Mouse (Mus musculus) myocyte (in vitro differentiated cells): ENCODE measurements around the gene Amfr.

Source experiments
- E2F4 ChIP-seq: IDR thresholded peaks from one replicate; pipeline ENCODE4 v1.6.1; 2011; ENCODE audit warnings: mild to moderate bottlenecking, control low read depth, moderate library complexity; ENCODE audit not compliant: insufficient read depth
- MAX ChIP-seq: IDR thresholded peaks from one replicate; pipeline ENCODE4 v1.6.1; 2011; ENCODE audit warnings: low read depth, mild to moderate bottlenecking, control low read depth
- POLR2A ChIP-seq: IDR thresholded peaks from one replicate; pipeline ENCODE4 v1.6.1; 2011; ENCODE audit warnings: low read depth, mild to moderate bottlenecking, control low read depth, moderate library complexity; ENCODE audit not compliant: insufficient read length
- POLR2AphosphoS2 ChIP-seq: IDR thresholded peaks from one replicate; pipeline ENCODE4 v1.6.1; 2011; ENCODE audit warnings: low read depth, control low read depth; ENCODE audit not compliant: insufficient read length
- SRF ChIP-seq: IDR thresholded peaks from one replicate; pipeline ENCODE4 v1.6.1; 2011; ENCODE audit warnings: low read depth; ENCODE audit not compliant: control insufficient read depth, insufficient read length
- TCF12 ChIP-seq: IDR thresholded peaks from one replicate; pipeline ENCODE4 v1.6.1; 2011; ENCODE audit warnings: mild to moderate bottlenecking, control low read depth; ENCODE audit not compliant: poor library complexity, insufficient read depth, severe bottlenecking
- USF1 ChIP-seq: IDR thresholded peaks from one replicate; pipeline ENCODE4 v1.6.1; 2011; ENCODE audit warnings: low read depth, mild to moderate bottlenecking, control low read depth, moderate library complexity

- TF ChIP-seq POLR2AphosphoS2 (no peak), POLR2A (no peak), MAX (no peak), USF1 (no peak), E2F4 (no peak), SRF (no peak), TCF12 (no peak)
Measured at GRCm38 (mm10) chr8:93989739-93990138, 22.9 kb downstream of the Amfr start.
